Mouse (Mus musculus) heart, postnatal 25 days (tissue): ENCODE data around the gene Pabpc1l. TPM values are rescaled to one million over a fixed set of nuclear protein-coding genes. Genes with fewer than 3 reads are reported as not detected.
"Not testable (repeated sequence)": the region's sequence is repeated elsewhere in the genome, so short reads cannot be mapped to it uniquely, and the experiment has no call there.

Source experiments
- DNase-seq: peaks from one replicate; pipeline ENCODE4 v3.0.0; 2022; ENCODE audit warnings: low spot score
- intact Hi-C: fragments of 180-260 bp; cut with DNase I; formaldehyde crosslinking; loops from one replicate; pipeline ENCODE4 v1.15.1; 2025
- total RNA-seq, 2 experiments: library from RNA; stranded (reverse); gene quantifications; 2 replicates each; pipeline ENCODE4 v1.2.3; 2021

The Pabpc1l gene
- total RNA-seq, 2 experiments from 2014 or later = 0.96 to 1.3 TPM

GRCm38 (mm10) chr2:164031147-164031546 lies 5.9 kb downstream of the Pabpc1l start:
- intact Hi-C loops = no loop called here
- DNase-seq = no peak

- DNase-seq = no peak
- intact Hi-C loops = no loop called here
These were observed 7.7 kb downstream of the Pabpc1l start for GRCm38 (mm10) chr2:164032973-164033372.

- DNase-seq = no peak
- intact Hi-C loops = no loop called here
These were observed 11.3 kb downstream of the Pabpc1l start for GRCm38 (mm10) chr2:164036520-164037019.

- DNase-seq = no peak
These were observed 13.3 kb downstream of the Pabpc1l start for GRCm38 (mm10) chr2:164038407-164039028.

GRCm38 (mm10) chr2:164040949-164041348 lies 15.7 kb downstream of the Pabpc1l start:
- intact Hi-C loops = no loop called here
- DNase-seq = no peak

More at GRCm38 (mm10) chr2:164038407-164039028, 13.3 kb downstream of the Pabpc1l start:
- intact Hi-C loops = no loop called here

GRCm38 (mm10) chr2:164041523-164041922 lies 16.3 kb downstream of the Pabpc1l start:
- intact Hi-C loops = no loop called here
- no peak for DNase-seq

GRCm38 (mm10) chr2:164047197-164047690 lies 22.0 kb downstream of the Pabpc1l start:
- no peak for DNase-seq
- intact Hi-C loops = no loop called here

- intact Hi-C loops = no loop called here
- no peak for DNase-seq
These were observed 28.5 kb downstream of the Pabpc1l start for GRCm38 (mm10) chr2:164053767-164054166.

GRCm38 (mm10) chr2:164054671-164055070 lies 29.4 kb downstream of the Pabpc1l start:
- intact Hi-C loops = no loop called here
- DNase-seq = no peak

GRCm38 (mm10) chr2:164059634-164060235 lies 34.5 kb downstream of the Pabpc1l start:
- DNase-seq = no peak
- intact Hi-C loops = no loop called here

GRCm38 (mm10) chr2:164070142-164070764 lies 45.0 kb downstream of the Pabpc1l start, which contains the start of gene Stk4:
Stk4 (plus strand) TSS chr2:164070322.
- intact Hi-C loops = loop anchor here (5.0 kb wide), 1 partner anchor 78 kb away; the partner anchor contains the start of gene Ywhab

GRCm38 (mm10) chr2:164070765-164071436 lies 45.7 kb downstream of the Pabpc1l start, which contains the start of gene Tomm34:
Tomm34 (minus strand) TSS chr2:164071169.
- DNase-seq = peak; percentile 92
- intact Hi-C loops = loop anchor here (5.0 kb wide), 1 partner anchor 79 kb away; the partner anchor contains the start of gene Ywhab

More at GRCm38 (mm10) chr2:164070142-164070764, 45.0 kb downstream of the Pabpc1l start, which contains the start of gene Stk4:
- DNase-seq = no peak

GRCm38 (mm10) chr2:164071437-164071820 lies 46.2 kb downstream of the Pabpc1l start:
- intact Hi-C loops = loop anchor here (5.0 kb wide), 1 partner anchor 79 kb away; the partner anchor contains the start of gene Ywhab
- DNase-seq = not testable (repeated sequence)

- intact Hi-C loops = loop anchor here (5.0 kb wide), 1 partner anchor 80 kb away; the partner anchor contains the start of gene Ywhab
- DNase-seq = no peak
These were observed 46.9 kb downstream of the Pabpc1l start for GRCm38 (mm10) chr2:164072109-164072508.

- DNase-seq = no peak
- intact Hi-C loops = loop anchor here (5.0 kb wide), 1 partner anchor 81 kb away; the partner anchor contains the start of gene Ywhab
These were observed 47.9 kb downstream of the Pabpc1l start for GRCm38 (mm10) chr2:164073120-164073519.

GRCm38 (mm10) chr2:164073918-164074578 lies 48.8 kb downstream of the Pabpc1l start:
- intact Hi-C loops = loop anchor here (5.0 kb wide), 1 partner anchor 82 kb away; the partner anchor contains the start of gene Ywhab

GRCm38 (mm10) chr2:164075088-164075487 lies 49.8 kb downstream of the Pabpc1l start:
- intact Hi-C loops = no loop called here
- no peak for DNase-seq

More at GRCm38 (mm10) chr2:164073918-164074578, 48.8 kb downstream of the Pabpc1l start:
- DNase-seq = peak; percentile 97

GRCm38 (mm10) chr2:164076874-164077425 lies 51.7 kb downstream of the Pabpc1l start:
- intact Hi-C loops = no loop called here
- DNase-seq = no peak

GRCm38 (mm10) chr2:164077875-164078274 lies 52.6 kb downstream of the Pabpc1l start:
- DNase-seq = no peak
- intact Hi-C loops = no loop called here
